In the genomic region with DNA sequence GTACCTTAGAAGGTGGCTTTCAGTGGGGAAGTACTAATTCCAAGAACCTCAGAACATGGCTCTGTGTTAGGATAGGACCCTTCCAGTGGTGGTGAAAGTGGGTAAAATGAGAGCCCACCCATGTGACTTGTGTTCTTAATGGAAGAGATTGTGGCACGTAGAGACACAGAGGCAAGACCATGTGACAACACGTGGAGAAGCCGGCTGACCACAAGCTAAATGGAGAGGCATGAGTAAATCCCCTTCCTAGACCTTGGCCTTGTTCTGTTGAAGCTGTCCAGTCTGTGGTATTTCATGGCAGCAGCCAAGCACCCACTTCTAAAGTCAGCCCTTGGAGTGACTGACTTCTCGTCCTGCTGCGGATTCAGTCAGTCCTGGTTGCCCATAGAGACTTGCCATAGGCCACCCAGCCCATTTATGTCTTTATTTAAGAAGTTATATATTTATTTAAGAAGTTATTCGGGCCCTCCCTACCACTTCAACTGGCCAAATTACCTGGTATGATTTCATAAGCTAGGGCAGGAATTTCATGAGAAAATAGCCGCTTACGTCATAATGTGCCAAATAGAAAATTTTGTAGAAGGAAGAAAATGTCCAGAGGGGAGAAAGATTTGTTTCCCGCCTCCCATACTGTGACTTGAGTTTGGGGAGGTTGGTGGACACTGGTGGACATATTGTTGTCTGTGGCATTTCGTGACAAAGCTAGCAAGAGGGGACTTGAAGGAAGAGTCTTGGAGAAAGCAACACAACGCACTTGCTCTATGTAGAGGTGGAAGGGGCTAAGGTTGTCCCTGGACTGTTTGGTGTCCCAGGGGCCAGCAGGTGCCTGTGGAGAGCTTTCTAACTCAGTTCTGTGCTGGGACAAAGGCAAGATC, we compare ENCODE assay signal across 16 mouse cellular contexts. TPM values are rescaled to one million over a fixed set of nuclear protein-coding genes. Genes with fewer than 3 reads are reported as not detected.
DNase-seq lines count a peak whose midpoint lies in the region; ATAC-seq lines count a peak whose summit lies in the region.
"Had no signal": no experiment of that assay in that cellular context is flagged by ENCODE, and none has a peak within 500 bp of the region (broad histone marks: within the 10 kb centered on the region; RNA-seq: fewer than 3 reads in every experiment).

No protein-coding gene starts in this region.

- ATAC-seq in activated CD4-positive, CD25-positive, alpha-beta regulatory T cell, adult 4 months, result no peak
- ATAC-seq: CD4-positive, CD25-positive, alpha-beta regulatory T cell, adult 4 months; forebrain, embryonic 15.5 days; hindbrain, postnatal 0 days had no signal

- intact Hi-C loops in heart, postnatal 36 days (cut with DNase I), result no loop called here

- peak; percentile 48 to 74 for DNase-seq in adrenal gland, adult (ENCODE audit: inconsistent age in 2 of 2, low spot score in 1 of 2)
- DNase-seq in adrenal gland, adult 18-20 months (ENCODE audit: low spot score in 2 of 2), result no peak
- peak; percentile 77 for DNase-seq in heart, adult 11 months
- DNase-seq in heart, postnatal 36 days, result no peak
- DNase-seq in lung, postnatal 25 days (ENCODE audit: low spot score), result peak; percentile 26
- no peak for DNase-seq in lung, postnatal 36 days
- DNase-seq: B cell, adult 2 months; cerebellum, adult 2 months; cerebellum, postnatal 10 days; gastrocnemius, postnatal 14 days; heart, postnatal 10 days; kidney, adult 11 months had no signal

RNA-seq across cellular contexts. Expression of gene Sh3rf1, which starts 7.4 kb away (rescaled TPM):
- 1 to 10 TPM; 5.3 to 9.9 TPM for total RNA-seq in adrenal gland, adult 18-20 months (2021)
- total RNA-seq in heart, postnatal 36 days (2021), result 1 to 10 TPM; 5.7 to 6.5 TPM
- 1 to 10 TPM; 5.6 to 6.5 TPM for polyA plus RNA-seq in activated CD4-positive, CD25-positive, alpha-beta regulatory T cell, adult 4 months (2017; shearing (Covaris generic))

Comparison
In these comparisons a context has a peak if more than half of its experiments do, and no peak if none do; other contexts are left out.
1. DNase-seq: peak in adrenal gland, adult (2 of 2), heart, adult 11 months (single experiment) and lung, postnatal 25 days (single experiment); none in adrenal gland, adult 18-20 months (0 of 2), heart, postnatal 36 days (0 of 2) and lung, postnatal 36 days (single experiment).